Mouse (Mus musculus) kidney, postnatal 25 days (tissue): ENCODE measurements around the gene Fbxl14.
A peak's percentile ranks its signal among the peaks of the same experiment; 100 is the strongest.
"Not testable (repeated sequence)": the region's sequence is repeated elsewhere in the genome, so short reads cannot be mapped to it uniquely, and the experiment has no call there.

Experiments
- DNase-seq, 2 experiments: peaks; one replicate each; pipeline ENCODE4 v3.0.0; 2021; ENCODE audit warnings: mixed read lengths in 2 of 2

Gene Fbxl14

GRCm38 (mm10) chr6:119479343-119479875 lies at the start of gene Fbxl14:
Gene Fbxl14, plus strand, starts transcription at chr6:119479668.
- peak; percentile 57 to 86 for DNase-seq

DNA sequence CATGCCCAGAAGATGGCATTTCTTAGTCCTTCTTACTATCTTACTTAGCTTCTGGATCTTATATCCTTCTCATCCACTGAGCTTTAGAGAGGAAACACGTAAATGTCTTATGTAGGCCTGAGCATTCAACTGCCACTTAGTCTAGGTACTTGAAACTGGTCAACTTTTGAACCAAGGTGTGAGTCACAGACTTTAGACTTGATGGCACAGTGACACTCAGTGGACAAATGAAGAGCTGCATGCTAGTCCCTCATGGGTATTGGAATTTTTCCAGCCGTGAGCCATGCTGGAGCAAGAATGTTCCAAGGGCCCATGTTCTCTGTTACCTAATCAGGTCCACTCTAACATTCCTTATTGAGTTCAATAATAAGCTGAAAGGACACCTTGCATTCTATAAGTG lies 49.0 kb upstream of the Fbxl14 start:
- DNase-seq: peak; percentile 73 to 86

DNA sequence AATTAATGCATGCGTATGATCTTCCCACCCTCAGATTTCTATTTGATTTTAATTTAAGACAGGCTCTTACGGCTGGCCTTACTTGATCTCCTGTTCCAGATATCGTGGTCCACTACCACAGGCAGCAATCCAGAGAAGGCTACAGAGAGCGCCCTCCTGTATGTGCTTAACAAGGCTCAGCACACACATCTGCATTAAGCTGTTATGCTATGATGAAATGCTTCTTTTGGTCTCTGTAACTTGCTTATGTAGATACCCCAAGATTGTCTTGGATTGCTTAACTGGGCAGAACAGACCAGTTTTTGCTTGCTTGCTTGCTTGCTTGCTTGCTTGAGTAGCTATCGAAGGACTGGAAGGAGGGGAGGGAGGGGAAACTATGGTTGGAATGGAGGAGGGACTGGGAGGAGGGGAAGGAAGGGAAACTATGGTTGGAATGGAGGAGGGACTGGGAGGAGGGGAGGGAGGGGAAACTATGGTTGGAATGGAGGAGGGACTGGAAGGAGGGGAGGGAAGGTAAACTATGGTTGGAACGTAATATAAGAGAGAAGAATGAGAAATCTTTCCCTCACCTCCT lies 47.6 kb upstream of the Fbxl14 start:
- peak; percentile 33 to 57 for DNase-seq

GRCm38 (mm10) chr6:119434394-119434793 lies 45.1 kb upstream of the Fbxl14 start:
- no peak for DNase-seq

DNA sequence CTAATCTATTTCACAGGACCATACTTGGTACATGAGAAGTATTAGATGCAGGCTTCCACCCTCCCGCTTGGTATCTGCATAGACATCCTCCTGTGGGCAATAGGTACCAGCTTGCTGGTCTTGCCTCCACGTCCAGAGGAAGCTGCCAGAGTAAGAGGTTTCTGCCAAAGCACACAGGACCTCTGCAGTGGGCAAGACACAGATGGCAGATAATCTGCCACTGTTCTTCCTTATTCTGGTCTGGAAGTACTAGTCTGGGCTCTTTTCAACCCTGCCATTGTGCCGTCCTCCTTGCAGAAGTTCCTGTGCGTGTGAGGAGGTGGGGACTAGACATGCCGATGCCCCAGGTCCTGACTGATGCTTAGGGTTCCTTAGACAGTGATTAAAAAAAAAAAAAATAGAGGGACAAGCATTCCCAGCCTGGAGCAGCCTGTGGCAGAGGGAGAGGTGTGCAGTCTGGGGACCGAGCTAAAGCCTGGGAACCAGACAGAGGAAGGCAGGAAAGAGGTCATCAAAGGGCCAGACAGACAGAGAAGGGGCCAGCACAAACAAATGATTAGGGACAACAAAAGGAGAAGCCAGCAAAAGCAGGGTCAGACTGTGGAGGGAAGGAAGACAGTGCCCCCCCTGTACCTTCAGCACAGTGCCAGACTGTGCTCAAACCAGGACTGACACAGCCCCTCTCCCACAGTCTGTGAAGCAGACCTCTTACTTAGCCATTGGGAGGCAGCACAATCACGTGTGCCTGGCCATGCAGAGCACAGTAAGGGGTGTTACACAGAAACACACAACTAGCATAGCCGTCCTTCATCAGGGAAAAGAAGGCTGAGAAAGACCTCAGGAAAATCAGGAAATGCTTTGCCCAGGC lies 41.3 kb upstream of the Fbxl14 start:
- no peak for DNase-seq

- not testable (repeated sequence) for DNase-seq
These were observed 36.7 kb upstream of the Fbxl14 start for GRCm38 (mm10) chr6:119442729-119443128.

DNA sequence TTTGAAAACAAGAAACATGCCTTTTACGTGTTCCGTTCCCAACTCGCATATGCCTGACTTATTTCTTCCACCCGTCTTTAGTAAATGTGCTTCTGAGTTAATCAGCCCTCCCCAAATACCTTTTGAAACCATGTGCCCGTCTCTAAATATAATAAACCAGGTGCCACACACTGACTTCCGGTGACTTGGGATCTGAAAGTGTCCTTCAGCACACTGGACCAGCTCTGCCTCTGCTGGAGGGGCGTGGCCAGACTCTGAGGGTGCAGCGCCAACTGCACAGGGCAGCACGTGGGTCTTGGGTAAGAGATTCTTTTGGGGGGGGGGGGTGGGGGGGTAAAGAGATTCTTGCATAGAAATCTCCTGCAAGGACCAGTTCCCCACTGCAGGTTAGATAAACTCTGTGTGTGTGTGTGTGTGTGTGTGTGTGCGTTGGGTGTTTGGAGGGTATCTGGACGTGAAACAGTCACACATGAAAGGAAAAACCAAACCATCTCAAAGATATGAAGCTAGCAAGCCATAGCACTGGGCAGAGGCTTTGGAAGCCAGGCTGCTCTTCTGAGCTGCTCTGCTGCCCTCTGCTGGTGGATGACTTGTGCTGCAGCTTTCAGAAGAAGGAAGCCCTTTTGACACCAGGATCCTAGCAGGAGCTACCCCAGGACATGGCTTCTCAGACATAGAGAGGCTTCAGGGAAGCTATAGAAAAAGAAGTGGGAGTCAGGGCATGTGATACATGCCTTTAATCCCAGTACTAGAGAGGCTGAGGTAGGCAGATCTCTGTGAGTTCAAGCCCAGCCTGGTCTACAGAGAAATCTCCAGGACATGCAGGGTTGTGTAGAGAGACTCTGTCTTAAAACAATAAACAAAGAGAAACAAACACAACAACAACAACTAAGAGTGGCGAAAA lies 35.5 kb upstream of the Fbxl14 start:
- DNase-seq: peak; percentile 83 to 86

DNA sequence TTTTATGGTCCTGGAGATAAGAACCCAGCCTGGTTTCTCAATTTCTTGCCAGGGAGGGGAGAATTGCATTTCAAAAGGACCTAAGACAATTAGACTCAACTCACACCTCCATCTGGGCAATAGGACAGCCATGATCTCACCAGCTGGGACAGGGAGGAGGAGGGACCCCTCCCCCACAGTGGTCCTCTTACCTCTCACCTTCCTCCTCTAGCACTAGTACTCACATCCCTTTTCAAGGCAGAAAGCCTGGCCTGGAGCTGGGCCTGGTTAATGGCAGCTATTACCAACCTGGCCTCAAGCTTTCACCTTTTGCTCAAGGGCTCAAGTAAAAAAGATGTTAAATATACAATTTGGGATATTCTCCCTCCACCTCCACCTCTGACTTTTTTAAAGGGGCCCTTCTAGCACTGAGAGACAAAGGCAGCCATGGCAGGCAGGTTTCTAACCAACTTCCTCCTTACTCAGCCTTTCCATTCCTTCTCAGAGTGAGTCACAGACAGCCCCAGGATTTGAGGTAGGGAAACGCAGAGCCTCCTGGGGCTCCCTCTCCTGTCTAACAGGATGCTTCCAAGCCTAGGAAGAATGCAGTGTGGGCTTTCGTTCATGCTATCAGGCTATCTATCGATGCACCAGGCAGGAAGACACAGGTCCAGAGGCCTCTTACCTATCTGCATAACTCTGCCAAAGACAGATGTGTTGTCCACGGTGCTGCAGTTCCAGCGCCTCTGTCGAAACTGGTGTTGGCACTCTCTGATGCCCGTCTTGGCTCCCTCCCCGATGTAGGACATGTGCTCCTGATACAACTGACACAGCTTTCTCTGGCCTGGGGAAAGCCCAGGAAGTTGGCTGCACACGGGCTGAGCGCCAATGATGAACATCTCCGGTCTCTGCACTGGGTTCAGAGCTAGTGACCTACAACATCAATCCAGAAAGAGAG lies 33.5 kb upstream of the Fbxl14 start:
- DNase-seq: no peak

- peak; percentile 40 to 64 for DNase-seq
These were observed 31.0 kb upstream of the Fbxl14 start for GRCm38 (mm10) chr6:119448321-119449059.

GRCm38 (mm10) chr6:119449060-119449499 lies 30.4 kb upstream of the Fbxl14 start:
- peak; percentile 84 to 89 for DNase-seq

- DNase-seq: no peak
These were observed 28.2 kb upstream of the Fbxl14 start for GRCm38 (mm10) chr6:119450965-119451943.

- peak; percentile 72 to 77 for DNase-seq
These were observed 27.4 kb upstream of the Fbxl14 start for GRCm38 (mm10) chr6:119451981-119452499.

GRCm38 (mm10) chr6:119458166-119458565 lies 21.3 kb upstream of the Fbxl14 start:
- DNase-seq: no peak

- no peak for DNase-seq
These were observed 20.4 kb upstream of the Fbxl14 start for GRCm38 (mm10) chr6:119459041-119459440.

GRCm38 (mm10) chr6:119460391-119460790 lies 19.1 kb upstream of the Fbxl14 start:
- DNase-seq: no peak

GRCm38 (mm10) chr6:119466161-119466560 lies 13.3 kb upstream of the Fbxl14 start:
- no peak for DNase-seq

GRCm38 (mm10) chr6:119466921-119467784 lies 12.3 kb upstream of the Fbxl14 start:
- peak; percentile 70 to 93 for DNase-seq

DNA sequence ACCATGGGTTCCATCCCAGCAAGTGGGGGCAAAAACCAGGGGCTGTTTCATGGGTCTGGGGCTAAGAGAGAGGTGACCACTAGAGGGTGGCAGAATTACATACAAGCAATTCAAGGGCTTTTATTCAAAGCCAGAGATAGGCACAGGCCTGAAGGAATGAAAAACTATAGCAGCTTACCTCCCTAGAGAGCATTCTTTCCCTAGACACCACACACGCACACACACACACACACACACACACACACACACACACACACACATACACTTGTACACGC lies 11.7 kb upstream of the Fbxl14 start:
- DNase-seq: peak in 1 of 2 experiments; percentile 37

GRCm38 (mm10) chr6:119470777-119471176 lies 8.7 kb upstream of the Fbxl14 start:
- DNase-seq: no peak
